Mouse (Mus musculus): ENCODE measurements around the gene Mcat.

The Mcat gene

DNA sequence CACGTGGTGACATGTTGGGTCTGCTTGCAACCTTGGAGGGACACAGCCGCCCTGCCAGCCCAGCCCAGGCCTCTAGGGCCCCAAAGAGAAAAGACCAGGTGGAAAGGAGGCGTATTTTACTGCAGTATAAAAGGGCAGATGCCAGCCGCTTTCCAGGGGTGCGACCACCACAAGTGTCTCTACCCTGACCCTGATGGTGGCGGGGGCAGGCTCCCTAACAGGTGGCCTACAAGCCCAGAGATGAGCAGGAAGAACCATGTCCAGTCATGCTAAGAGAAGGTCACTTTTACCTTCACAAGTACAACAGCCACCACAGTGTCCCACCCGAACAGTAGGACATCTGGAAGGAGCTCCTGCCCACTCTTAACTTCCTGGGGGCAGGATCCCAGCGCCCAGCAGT lies 12.0 kb upstream of the Mcat start:
- DNase-seq (ENCODE audit: low spot score): no peak

GRCm38 (mm10) chr15:83574731-83575351 lies 11.3 kb upstream of the Mcat start:
- no peak for DNase-seq (ENCODE audit: low spot score)

DNA sequence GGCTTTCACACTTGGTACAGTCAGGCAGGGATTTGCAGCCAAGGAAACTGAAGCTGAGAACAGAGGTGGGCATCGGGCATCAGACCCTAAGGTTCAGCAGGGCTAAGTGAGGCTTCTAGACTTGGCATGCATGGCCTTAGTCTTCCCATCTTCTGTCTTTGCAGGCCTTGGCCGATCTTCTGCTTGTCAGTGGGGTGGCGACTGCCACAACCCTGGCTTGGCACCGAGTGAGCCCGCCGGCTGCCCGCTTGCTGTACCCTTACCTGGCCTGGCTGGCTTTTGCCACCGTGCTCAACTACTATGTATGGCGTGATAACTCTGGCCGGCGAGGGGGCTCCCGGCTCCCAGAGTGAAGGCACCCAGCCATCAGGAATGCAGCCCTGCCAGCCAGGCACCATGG lies 10.0 kb upstream of the Mcat start:
- no peak for DNase-seq (ENCODE audit: low spot score)

- DNase-seq (ENCODE audit: low spot score): no peak
Measured at GRCm38 (mm10) chr15:83572132-83572531, 8.5 kb upstream of the Mcat start.

GRCm38 (mm10) chr15:83571636-83572035 lies 8.0 kb upstream of the Mcat start:
- no peak for DNase-seq (ENCODE audit: low spot score)

DNA sequence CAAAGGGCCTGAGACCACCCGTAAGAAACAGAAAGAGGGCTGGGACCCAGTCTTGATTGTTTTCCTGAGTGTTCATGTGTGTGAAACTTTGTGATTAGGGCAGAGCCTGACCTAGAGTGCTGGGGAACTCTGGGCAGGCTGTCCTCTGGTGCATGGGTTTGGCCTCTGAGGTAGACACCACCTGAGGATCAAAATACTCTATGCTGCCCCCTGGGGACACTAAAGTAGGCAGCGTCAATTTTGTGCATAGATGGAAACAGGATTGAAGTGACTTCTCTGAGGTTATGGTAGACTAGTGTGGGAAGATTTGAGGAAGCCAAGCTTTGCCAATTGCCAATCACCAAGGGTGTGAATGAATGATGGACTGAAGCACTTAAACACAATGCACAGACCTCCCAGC lies 7.1 kb upstream of the Mcat start:
- peak; percentile 32 for DNase-seq (ENCODE audit: low spot score)

DNA sequence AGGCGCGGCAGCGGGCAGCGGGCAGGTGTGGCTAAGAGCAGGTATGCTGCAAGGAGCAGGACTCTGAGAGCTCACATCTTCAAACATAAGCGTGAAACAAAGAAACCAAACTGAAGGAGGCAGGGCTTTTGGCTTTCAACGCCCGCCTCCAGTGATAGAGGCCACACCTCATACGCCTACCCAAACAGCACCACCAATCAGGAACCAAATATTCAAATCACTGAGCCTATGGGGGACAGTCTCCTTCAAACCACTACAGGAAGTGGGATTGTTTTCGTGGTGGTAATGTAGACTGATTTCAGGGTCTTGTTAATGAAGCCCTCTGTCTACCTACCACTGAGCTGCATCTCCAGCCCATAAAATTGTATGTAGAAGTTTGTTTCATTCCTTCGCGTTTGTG lies 6.1 kb upstream of the Mcat start:
- no peak for DNase-seq (ENCODE audit: low spot score)

DNA sequence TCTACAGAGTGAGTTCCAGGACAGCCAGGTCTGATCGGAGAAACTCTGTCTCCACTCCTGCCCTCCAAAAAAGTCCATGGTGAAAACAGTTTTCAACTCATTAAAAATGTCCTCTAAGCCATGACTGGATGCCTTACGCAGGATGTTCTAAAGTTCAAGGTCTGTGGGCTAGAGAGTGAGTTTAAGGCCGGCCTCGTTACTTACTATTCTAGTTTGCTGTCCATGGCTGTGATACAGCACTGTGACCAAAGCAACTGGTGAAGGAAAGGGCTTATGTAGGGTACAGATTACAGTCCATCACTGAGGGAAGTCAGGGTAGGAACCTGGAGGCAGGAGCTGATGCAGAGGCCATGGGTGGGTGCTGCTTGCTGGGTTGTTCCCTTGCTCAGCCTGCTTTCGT lies 5.0 kb upstream of the Mcat start:
- no peak for DNase-seq (ENCODE audit: low spot score)

DNA sequence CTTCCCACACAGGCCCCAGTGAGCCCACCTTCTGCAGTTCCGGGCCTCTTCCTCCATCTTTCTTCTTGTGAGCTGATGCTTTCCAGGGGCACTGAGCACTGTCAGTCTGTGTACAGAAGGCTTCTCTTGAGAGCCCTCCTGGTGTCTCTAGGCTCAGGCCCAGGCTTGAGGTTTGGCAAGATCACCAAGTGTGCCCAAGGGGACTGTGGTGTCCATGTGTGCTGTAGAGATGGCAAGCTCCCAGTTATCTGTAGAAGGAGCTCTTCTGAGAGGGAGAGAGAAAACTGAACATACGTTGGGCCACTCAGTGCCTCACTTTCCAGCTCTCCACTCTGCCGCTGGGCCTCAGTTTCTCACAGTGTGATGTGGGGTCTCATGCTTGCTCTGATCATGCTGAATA lies 4.1 kb upstream of the Mcat start:
- DNase-seq (ENCODE audit: low spot score): no peak

DNA sequence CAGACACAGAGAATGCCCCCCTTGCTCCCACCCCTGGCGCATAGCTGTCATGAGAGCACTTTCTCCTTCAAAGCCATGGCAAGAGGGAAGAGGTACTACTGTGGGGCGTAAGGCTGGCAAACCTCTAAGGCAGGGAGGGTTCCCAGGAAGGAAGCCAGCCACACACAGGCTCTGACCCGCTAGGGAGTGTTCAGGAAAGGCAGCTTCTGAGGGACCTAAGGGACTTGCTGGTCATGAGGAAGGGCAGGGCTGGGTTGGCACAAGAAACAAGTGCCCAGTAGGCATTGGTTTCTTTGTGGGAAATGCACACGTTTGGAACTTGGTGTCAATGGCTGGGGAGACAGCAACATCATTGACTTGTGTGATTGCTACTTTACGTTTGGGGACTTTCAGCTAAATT lies 2.4 kb upstream of the Mcat start:
- DNase-seq (ENCODE audit: low spot score): no peak

- no peak for DNase-seq (ENCODE audit: low spot score)
Measured at GRCm38 (mm10) chr15:83565434-83565833, 1.8 kb upstream of the Mcat start.

DNA sequence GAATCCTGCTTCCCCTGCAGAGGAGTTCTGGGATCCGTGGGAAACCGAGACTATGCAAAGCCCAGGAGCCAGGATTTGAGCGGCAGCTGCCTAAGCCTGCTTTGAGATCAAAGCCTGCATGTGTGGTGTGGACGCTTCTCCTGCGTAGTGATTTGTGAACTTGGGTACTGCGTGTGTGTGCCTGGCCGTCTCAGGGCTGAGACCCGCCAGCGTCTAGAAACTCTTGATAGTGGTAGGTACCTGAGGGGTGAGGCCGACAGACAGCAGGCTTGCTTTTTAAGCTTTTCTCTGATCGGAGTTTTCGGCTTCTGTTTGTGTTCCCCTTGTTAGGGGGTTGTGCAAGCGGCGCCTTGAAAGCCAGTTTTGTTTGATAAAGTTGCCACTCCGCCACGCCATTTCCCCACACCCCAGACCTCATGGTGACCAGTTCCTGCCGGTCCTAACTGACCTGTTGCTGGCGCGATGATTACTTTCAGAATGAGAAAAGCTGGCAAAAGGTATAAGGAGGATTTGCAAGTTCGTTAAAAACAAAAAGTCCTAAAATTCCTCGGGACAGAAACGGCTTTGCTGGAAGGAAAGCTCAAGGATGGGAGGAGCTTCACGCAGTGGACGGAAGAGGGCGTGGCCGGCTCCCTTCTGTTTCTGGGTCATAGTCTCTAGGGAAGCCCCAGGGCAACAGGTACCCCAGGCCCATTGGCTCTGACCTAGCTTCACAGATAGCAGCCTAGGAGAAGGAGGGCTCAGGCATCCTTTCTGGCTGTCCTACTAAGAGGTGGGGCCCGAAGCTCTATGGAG lies 467 bp upstream of the Mcat start:
- DNase-seq (ENCODE audit: low spot score): peak; percentile 71

DNA sequence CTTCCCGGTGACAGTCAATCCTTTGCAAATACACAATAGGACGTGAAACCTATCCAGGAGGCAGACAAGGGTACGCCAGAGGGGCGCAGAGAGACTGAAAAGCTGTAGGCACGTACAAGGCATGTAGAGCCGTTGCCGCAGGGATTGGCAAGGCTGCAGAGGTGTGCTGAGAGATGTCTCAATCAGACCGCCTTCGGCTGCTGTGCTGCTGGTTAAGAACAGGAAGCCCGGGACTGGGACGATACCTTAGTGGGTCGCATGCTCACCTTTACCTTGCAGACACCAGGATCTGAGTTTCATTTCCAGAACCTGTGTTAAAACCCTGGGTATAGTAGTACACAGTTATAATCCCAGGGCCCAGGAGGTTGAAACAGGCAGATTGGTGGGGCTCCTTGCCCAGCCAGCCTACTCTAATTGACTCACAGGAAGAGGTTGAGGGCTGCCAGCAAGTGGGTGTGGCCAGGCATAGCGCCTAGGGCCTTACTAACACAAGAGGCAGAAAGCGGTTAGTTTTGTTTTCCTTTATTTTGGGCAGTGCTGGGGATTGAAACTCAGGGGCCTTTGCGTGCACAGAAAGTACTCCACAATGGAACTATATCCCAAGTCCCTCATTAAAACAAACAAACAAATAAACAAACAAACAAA lies 839 bp downstream of the Mcat start:
- peak; percentile 42 for DNase-seq (ENCODE audit: low spot score)

GRCm38 (mm10) chr15:83560941-83561477 lies 2.6 kb downstream of the Mcat start:
- DNase-seq (ENCODE audit: low spot score): no peak

DNA sequence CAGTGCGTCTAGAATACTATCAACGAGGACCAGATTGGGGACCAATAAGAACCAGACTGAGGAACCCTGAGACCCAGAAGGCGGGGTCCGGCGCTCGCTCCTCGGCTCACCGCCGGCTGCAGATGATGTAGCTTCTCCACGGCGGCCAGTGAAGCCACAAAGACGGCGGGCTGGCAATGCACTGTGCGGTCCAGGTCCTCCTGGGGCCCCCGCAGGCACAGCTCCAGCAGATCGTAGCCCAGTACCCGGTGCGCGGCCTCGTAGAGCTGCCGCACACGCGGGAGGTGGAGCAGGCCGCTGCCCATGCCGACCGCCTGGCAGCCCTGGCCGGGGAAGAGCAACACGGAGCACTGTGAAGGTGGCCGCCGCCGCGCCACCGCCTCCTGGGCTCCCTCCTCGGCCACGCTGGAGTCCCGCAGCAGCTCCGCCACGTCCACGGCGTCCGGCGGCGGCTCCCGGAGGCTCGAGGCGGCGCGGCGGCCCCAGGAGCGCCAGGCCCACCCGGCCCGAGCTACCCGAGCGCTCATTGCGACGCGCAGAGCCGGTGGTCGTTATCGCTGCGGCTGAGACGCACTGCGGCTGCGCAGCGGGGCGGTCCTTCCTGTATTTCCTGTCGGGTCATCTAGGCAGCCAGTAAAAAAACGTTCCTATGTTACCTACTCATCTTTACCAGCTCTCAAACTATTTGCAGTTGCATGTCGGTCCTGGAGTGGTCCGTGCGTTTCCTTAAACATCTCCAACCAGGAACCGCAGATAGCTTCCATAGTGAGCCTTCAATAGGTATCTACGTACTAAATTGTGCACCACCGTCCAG lies 8.2 kb downstream of the Mcat start:
- peak; percentile 92 for DNase-seq (ENCODE audit: low spot score)

- DNase-seq (ENCODE audit: low spot score): no peak
Measured at GRCm38 (mm10) chr15:83553831-83554230, 9.8 kb downstream of the Mcat start.

DNA sequence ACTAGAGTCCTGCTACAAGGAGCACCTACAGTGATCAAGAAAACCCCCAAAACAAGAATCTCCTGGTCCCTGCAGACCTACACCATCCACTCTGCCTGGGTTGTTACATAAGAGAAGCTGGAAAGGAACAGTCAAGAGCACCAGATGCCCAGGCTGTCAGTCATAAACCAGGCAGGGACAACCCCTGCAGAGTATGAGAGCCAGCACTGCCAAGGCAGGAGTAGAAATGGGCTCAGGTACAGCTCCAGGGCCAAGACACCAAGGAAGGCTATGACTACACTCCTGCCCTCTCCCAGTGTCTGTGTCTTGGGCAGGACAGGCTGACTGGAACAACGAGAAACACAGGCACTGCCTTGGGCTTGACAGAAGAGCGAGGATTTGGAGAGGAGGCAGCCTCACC lies 13.4 kb downstream of the Mcat start:
- DNase-seq (ENCODE audit: low spot score): no peak

DNA sequence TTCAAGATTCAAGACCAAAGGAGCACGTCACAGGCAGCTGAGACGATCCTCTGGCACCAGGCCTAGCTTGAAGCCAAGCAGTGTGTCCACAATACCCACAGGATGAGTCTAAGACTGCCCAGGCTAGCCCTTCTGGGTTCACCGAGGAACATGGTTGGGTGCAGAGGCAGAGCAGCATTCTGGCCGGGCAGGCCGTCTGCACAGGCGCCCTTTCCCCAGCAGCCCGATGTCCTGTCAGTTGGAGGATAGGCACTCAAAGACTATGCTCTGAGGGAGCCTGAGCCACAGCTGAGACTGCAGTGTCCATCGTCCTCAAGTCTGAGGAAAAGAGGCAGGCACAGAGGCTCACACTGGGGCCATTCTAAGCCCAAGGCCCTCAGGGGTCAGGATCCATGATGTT lies 16.4 kb downstream of the Mcat start:
- DNase-seq (ENCODE audit: low spot score): no peak

DNA sequence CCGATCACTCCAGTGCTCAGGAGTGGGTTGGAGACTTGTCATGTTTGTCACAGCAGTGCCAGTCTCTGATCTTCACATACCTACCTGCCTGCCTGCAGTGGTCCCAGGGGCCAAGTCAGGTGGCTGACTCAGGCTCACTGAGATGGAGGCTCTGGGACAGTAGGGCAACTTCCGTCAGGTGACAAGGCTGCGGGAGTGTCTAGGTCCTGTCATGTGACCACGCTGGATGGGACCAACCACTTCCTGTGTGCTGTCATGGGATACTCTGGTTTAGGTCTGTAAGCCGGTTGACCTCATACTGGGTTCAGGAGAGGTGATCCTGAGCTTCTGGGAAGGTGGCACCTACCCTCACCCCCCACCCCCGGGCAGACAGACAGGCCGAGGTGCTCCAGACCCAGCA lies 17.6 kb downstream of the Mcat start:
- no peak for DNase-seq (ENCODE audit: low spot score)

- DNase-seq (ENCODE audit: low spot score): no peak
Measured at GRCm38 (mm10) chr15:83541647-83542287, 21.8 kb downstream of the Mcat start.

DNA sequence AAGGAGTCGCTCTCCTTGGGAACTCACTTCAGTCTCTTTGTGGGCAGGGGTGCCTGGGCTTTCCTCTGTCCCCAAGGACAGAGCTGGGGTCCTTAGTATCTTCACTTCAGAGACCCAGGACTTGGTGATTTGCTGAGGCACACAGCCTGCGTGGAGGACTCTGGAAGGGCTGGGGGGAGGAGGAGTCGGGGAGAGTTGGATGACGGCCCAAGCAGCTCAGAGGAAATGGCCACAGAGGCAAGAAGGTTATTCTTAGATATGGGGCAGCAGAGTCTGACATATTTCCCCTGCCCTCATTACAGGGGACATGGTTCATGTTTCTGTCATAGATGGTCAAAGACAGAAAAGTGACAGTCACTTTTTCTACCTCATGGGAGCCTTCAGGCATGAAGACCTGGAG lies 23.7 kb downstream of the Mcat start:
- DNase-seq (ENCODE audit: low spot score): no peak

DNA sequence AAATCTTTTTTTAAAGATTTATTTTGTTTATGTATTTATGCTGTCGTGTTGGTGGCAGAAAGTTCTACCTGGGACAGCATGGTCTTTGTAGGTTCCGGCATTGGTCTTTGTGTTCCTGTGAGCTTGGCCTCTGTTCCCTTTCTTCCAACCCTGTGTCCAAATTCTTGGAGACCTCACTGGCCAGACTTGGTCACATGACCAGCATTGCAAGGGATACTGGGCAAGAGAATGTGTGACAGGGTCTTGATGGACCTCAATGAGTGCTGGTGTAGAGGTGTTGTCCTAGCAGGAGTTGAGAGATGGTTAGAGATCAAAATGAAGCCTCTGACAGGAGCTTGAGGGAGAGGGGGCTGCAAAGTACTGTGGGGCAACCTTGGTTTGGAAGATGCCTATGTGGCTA lies 24.7 kb downstream of the Mcat start:
- no peak for DNase-seq (ENCODE audit: low spot score)

All from retina, embryonic 14.5 days (tissue).